Mouse (Mus musculus) frontal cortex, postnatal 36 days (tissue): ENCODE measurements at regions not wholly inside any gene's neighbourhood (a gene's known extent, or its start where the extent isn't known, plus 50 kb on each side); places are given as distances from the start of the nearest gene placed in this dataset.

Experiments used
- DNase-seq, 2 experiments: peaks; one replicate each; pipeline ENCODE4 v3.0.0; 2022; ENCODE audit warnings: low spot score in 2 of 2

DNA sequence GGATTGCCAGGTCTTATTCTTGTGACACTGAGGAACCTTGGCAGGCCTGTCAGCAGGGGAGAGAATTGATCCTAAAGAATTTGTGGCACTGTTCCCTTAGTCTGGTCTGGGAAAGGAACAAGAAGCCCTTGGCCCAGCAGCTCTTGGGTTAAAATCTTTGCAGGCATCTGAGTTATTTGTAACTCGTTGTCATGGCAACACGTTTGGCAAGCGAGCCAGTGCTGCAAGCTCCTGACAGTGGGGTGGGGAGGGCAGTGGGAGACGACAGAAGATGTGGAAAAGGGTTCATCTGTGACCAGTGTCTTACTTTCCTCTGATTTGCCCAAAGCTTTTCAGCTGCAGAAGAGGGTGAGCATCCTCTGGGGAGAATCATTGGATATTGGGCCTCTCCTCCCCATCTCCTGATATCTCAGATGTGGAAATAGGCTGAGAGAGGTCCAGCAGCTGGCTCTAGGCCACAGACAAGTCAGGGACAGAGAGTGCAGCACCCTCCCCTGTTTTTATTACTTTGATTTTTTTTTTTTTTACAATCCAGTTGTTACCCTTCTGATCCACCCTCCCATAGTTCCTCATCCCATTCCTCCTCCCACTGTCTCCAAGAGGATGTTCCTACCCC lies 92.4 kb upstream of the Huwe1 start:
- peak; percentile 41 to 75 for DNase-seq
